In genomic region chr15:102106754-102107456, GRCm38 (mm10) we compare ENCODE assay signal across 7 mouse cellular contexts. TPM values are rescaled to one million over a fixed set of nuclear protein-coding genes. Genes with fewer than 3 reads are reported as not detected.
DNase-seq lines count a peak whose midpoint lies in the region; ATAC-seq lines count a peak whose summit lies in the region.

No protein-coding gene starts in this region.

- peaks cover 62% of the 10 kb centered on the region for H3K36me3 ChIP-seq in lung, embryonic 15.5 days
- peaks cover 59% of the 10 kb centered on the region for H3K36me3 ChIP-seq in heart, embryonic 13.5 days

- H3K4me1 ChIP-seq in lung, embryonic 15.5 days: peaks cover 74% of the 10 kb centered on the region
- H3K4me1 ChIP-seq in heart, embryonic 13.5 days: peaks cover 79% of the 10 kb centered on the region

- ATAC-seq in lung, embryonic 15.5 days (ENCODE audit: borderline replicate concordance, extremely low read depth, low FRiP score, low TSS enrichment): no peak
- ATAC-seq in heart, embryonic 13.5 days (ENCODE audit: extremely low read depth, insufficient number of reproducible peaks, low FRiP score, low TSS enrichment): no peak

- no peak overlapping the region; the same call in 1 of the 2 replicates for H3K27ac ChIP-seq in lung, embryonic 15.5 days
- no peak overlapping the region for H3K27ac ChIP-seq in heart, embryonic 13.5 days (replicated peaks)

- 36% methylated on average over 38 of the region's 38 CpGs for WGBS in lung, embryonic 15.5 days
- WGBS in heart, embryonic 13.5 days: 16% methylated on average over 38 of the region's 38 CpGs

- peak overlapping the region; percentile 22 for H3K4me3 ChIP-seq in lung, embryonic 15.5 days
- H3K4me3 ChIP-seq in heart, embryonic 13.5 days: peak overlapping the region; percentile 38

- DNase-seq in lung, postnatal 14 days: no peak
- DNase-seq in cerebellum, postnatal 10 days: peak; percentile 81 to 82
- DNase-seq in liver: peak; percentile 72
- DNase-seq in retina, postnatal 1 day: peak; percentile 49
- no peak for DNase-seq in right cerebral cortex, postnatal 36 days (ENCODE audit: low spot score in 2 of 2)

- peak overlapping the region; percentile 83 for H3K4me2 ChIP-seq in lung, embryonic 15.5 days
- peak overlapping the region; percentile 89 for H3K4me2 ChIP-seq in heart, embryonic 13.5 days

- H3K9ac ChIP-seq in lung, embryonic 15.5 days: no peak overlapping the region
- H3K9ac ChIP-seq in heart, embryonic 13.5 days: peak overlapping the region; percentile 30

- H3K27me3 ChIP-seq in lung, embryonic 15.5 days: no peaks in the 10 kb centered on the region
- 0 out of 2 replicates have a peak, but pooled peaks cover 15% of the 10 kb centered on the region for H3K27me3 ChIP-seq in heart, embryonic 13.5 days (replicated peaks)

- H3K9me3 ChIP-seq in lung, embryonic 15.5 days: no peaks in the 10 kb centered on the region
- H3K9me3 ChIP-seq in heart, embryonic 13.5 days: no peaks in the 10 kb centered on the region

RNA-seq across cellular contexts. Expression of gene Tns2, which starts 6.7 kb away (rescaled TPM):
- polyA plus RNA-seq in lung, embryonic 15.5 days (2015; fragmentation: Nextera tagmentation; extraction: Ambion mirVana): 47.6 and 54.5 TPM in 2 replicates
- polyA plus RNA-seq in heart, embryonic 13.5 days (2015; fragmentation: Nextera tagmentation; extraction: Ambion mirVana): 26.3 and 32.5 TPM in 2 replicates

RNA-seq across cellular contexts. Expression of gene Spryd3, which starts 29.1 kb away (rescaled TPM):
- 18.8 and 20.5 TPM in 2 replicates for polyA plus RNA-seq in lung, embryonic 15.5 days (2015; fragmentation: Nextera tagmentation; extraction: Ambion mirVana)
- 19.5 and 20.0 TPM in 2 replicates for polyA plus RNA-seq in heart, embryonic 13.5 days (2015; fragmentation: Nextera tagmentation; extraction: Ambion mirVana)

RNA-seq across cellular contexts. Expression of gene Eif4b, which starts 33.3 kb away (rescaled TPM):
- 118 and 121 TPM in 2 replicates for polyA plus RNA-seq in lung, embryonic 15.5 days (2015; fragmentation: Nextera tagmentation; extraction: Ambion mirVana)
- 65.7 and 72.3 TPM in 2 replicates for polyA plus RNA-seq in heart, embryonic 13.5 days (2015; fragmentation: Nextera tagmentation; extraction: Ambion mirVana)

RNA-seq across cellular contexts. Expression of gene Igfbp6, which starts 37.3 kb away (rescaled TPM):
- 12.3 and 16.8 TPM in 2 replicates for polyA plus RNA-seq in lung, embryonic 15.5 days (2015; fragmentation: Nextera tagmentation; extraction: Ambion mirVana)
- polyA plus RNA-seq in heart, embryonic 13.5 days (2015; fragmentation: Nextera tagmentation; extraction: Ambion mirVana): 3.5 and 3.7 TPM in 2 replicates

RNA-seq across cellular contexts. Expression of gene Soat2, which starts 43.4 kb away (rescaled TPM):
- polyA plus RNA-seq in lung, embryonic 15.5 days (2015; fragmentation: Nextera tagmentation; extraction: Ambion mirVana): 0.20 and 0.34 TPM in 2 replicates
- polyA plus RNA-seq in heart, embryonic 13.5 days (2015; fragmentation: Nextera tagmentation; extraction: Ambion mirVana): 0.53 and 1.5 TPM in 2 replicates

Comparison
In these comparisons a context has a peak if more than half of its experiments do, and no peak if none do; other contexts are left out.
1. DNase-seq: peak in cerebellum, postnatal 10 days (2 of 2), liver (single experiment) and retina, postnatal 1 day (single experiment); none in lung, postnatal 14 days (single experiment) and right cerebral cortex, postnatal 36 days (0 of 2).